19 mouse cellular contexts compared by ENCODE assay signal in the genomic region with DNA sequence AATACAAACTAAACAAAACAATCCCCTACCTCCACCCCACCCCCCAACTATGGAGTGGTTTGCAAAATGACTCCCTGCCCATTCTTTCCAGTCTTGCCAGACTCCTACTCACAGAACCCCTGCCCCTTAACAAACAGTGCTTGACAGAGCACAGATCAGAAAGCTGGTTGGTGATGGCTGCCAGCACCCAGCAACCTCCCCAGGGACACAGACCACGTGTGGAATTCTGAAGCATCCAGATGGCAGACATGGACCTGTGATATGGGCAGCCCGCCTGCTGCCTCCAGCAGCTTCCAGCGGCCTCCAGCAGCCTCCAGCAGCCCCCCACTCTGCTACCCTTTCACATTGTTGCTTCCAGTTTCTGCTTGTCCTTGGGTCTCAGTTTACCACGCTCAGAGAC. TPM values are rescaled to one million over a fixed set of nuclear protein-coding genes. Genes with fewer than 3 reads are reported as not detected.
"Had no signal": no experiment of that assay in that cellular context is flagged by ENCODE, and none has a peak within 500 bp of the region (broad histone marks: within the 10 kb centered on the region; RNA-seq: fewer than 3 reads in every experiment).

No protein-coding gene starts in this region.

- ATAC-seq: intestine, postnatal 0 days had no signal

- H3K36me3 ChIP-seq: limb, embryonic 13.5 days; midbrain, embryonic 12.5 days; neural tube, embryonic 13.5 days; stomach, embryonic 15.5 days had no signal

- H3K4me2 ChIP-seq: limb, embryonic 13.5 days; midbrain, embryonic 12.5 days; neural tube, embryonic 13.5 days; stomach, embryonic 15.5 days had no signal

- H3K27ac ChIP-seq: left cerebral cortex, adult 2 months; limb, embryonic 13.5 days; liver, embryonic 14.5 days; midbrain, embryonic 12.5 days; neural tube, embryonic 13.5 days; stomach, embryonic 15.5 days had no signal

- H3K9ac ChIP-seq: limb, embryonic 13.5 days; liver, embryonic 14.5 days; midbrain, embryonic 12.5 days; neural tube, embryonic 13.5 days; stomach, embryonic 15.5 days had no signal

- H3K4me1 ChIP-seq: stomach, embryonic 15.5 days had no signal

- H3K4me3 ChIP-seq: left cerebral cortex, adult 2 months; limb, embryonic 13.5 days; midbrain, embryonic 12.5 days; neural tube, embryonic 13.5 days; stomach, embryonic 15.5 days had no signal

- H3K27me3 ChIP-seq: limb, embryonic 13.5 days; midbrain, embryonic 12.5 days; neural tube, embryonic 13.5 days; stomach, embryonic 15.5 days had no signal

- H3K9me3 ChIP-seq: limb, embryonic 13.5 days; midbrain, embryonic 12.5 days; neural tube, embryonic 13.5 days; stomach, embryonic 15.5 days had no signal

- DNase-seq: kidney, adult 8-10 months; kidney, postnatal 25 days; lung, adult 2 months; lung, postnatal 10 days; lung, postnatal 4 days; right cerebral cortex, postnatal 14 days; thymus, adult 2 months had no signal

RNA-seq across cellular contexts. Expression of a gene that starts 21.1 kb away (rescaled TPM):
- total RNA-seq: layer of hippocampus, postnatal 25 days; left cerebral cortex, adult 2 months; left cerebral cortex, postnatal 25 days; liver, adult 2 months had no signal

RNA-seq across cellular contexts. Expression of a gene that starts 35.0 kb away (rescaled TPM):
- total RNA-seq: layer of hippocampus, postnatal 25 days; liver, adult 2 months; megakaryocyte, adult 5-6 weeks had no signal
- polyA plus RNA-seq: intestine, postnatal 0 days; liver, adult 2 months; liver, embryonic 14.5 days; lung, adult 2 months; midbrain, embryonic 12.5 days; spleen, adult 2 months; thymus, adult 2 months had no signal
